Mouse (Mus musculus): ENCODE data around the gene Itga4.

DNA sequence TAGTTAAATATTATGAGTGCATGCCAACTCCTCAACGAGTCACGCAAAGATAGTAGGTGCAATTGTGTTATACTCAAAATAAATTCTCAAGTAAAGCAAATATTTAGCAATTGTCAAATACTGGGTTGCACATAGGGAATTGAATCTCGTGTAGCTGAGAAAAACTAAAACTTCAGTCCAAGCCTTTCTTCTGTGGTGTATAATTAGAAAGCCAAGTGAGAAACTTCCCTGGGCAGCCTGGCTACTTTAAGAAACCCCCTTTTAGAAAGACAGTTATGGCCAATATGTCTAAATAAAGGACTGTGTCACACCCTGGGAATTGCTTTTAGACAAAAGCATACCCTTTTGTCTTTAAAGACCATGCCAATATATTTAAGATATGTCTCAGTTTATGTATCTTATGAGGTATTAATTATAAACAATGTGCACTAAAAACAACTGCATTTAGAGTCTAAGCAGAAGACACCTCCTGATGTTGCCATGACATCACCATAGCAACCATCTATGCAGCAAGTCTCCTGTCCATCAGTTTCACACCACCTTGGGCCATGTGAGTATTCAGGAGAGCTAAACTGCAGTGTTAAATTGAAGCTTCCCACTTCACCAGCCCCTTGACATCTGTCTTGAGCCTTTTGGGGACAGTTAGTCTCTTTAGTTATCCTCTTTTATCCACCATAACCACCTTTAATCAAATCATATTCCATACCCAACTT is 30.4 kb upstream of the Itga4 start:
- no peak for TF ChIP-seq CTCF (IDR thresholded peaks at IDR 0.05; ENCODE audit: insufficient read depth, low read length)
- no peak for TF ChIP-seq POLR2A (IDR thresholded peaks at IDR 0.05; ENCODE audit: borderline replicate concordance, extremely low read depth, low read depth, low read length)

Data from lung, adult 2 months (tissue).